24 mouse cellular contexts compared by ENCODE assay signal in the genomic region with DNA sequence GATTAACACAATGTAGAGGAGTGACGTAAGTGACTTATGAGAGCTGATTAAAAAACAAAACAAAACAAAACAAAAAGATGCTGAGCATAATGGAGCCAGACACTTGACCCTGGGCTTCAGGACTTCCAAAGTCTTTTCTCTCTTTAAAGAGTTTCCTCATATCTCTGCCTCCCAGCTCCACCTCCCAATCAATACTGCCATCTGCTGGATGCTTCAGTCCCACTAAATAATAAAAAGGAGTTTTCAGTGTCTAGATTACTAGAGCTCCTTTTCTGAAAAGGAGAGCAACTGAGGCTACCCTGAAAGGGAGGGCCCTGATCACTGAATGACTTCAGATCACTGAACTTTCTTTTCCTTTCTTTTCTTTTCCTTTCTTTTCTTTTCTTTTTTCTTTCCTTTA. TPM values are rescaled to one million over a fixed set of nuclear protein-coding genes. Genes with fewer than 3 reads are reported as not detected.
"Had no signal": no experiment of that assay in that cellular context is flagged by ENCODE, and none has a peak within 500 bp of the region (broad histone marks: within the 10 kb centered on the region; RNA-seq: fewer than 3 reads in every experiment).

No protein-coding gene starts in this region.

RNA-seq across cellular contexts. Expression of gene Pramel5, which starts 19.1 kb away (rescaled TPM):
- total RNA-seq: layer of hippocampus, adult 8-10 months; layer of hippocampus, postnatal 10 days; layer of hippocampus, postnatal 36 days; left cerebral cortex, adult 8-10 months; left cerebral cortex, postnatal 14 days; left cerebral cortex, postnatal 4 days; megakaryocyte-erythroid progenitor cell, adult 5-6 weeks; midbrain, postnatal 0 days had no signal
- polyA plus RNA-seq: intestine, embryonic 14.5 days; kidney, embryonic 15.5 days; large intestine, adult 2 months; limb, embryonic 12.5 days; limb, embryonic 15.5 days; liver, embryonic 11.5 days; liver, embryonic 14.5 days; liver, postnatal 0 days; lung, embryonic 14.5 days; lung, postnatal 0 days; midbrain, embryonic 11.5 days; midbrain, embryonic 14.5 days; midbrain, postnatal 0 days; neural tube, embryonic 11.5 days; neural tube, embryonic 14.5 days; stomach, embryonic 14.5 days; thymus, postnatal 0 days had no signal

RNA-seq across cellular contexts. Expression of gene Gm13128, which starts 30.6 kb away (rescaled TPM):
- total RNA-seq: layer of hippocampus, adult 8-10 months; layer of hippocampus, postnatal 10 days; layer of hippocampus, postnatal 36 days; left cerebral cortex, adult 8-10 months; left cerebral cortex, postnatal 14 days; left cerebral cortex, postnatal 4 days; megakaryocyte-erythroid progenitor cell, adult 5-6 weeks; midbrain, postnatal 0 days had no signal
- polyA plus RNA-seq: intestine, embryonic 14.5 days; kidney, embryonic 15.5 days; large intestine, adult 2 months; limb, embryonic 12.5 days; limb, embryonic 15.5 days; liver, embryonic 11.5 days; liver, embryonic 14.5 days; liver, postnatal 0 days; lung, embryonic 14.5 days; lung, postnatal 0 days; midbrain, embryonic 11.5 days; midbrain, embryonic 14.5 days; midbrain, postnatal 0 days; neural tube, embryonic 11.5 days; neural tube, embryonic 14.5 days; stomach, embryonic 14.5 days; thymus, postnatal 0 days had no signal

RNA-seq across cellular contexts. Expression of gene Gm13119, which starts 58.3 kb away (rescaled TPM):
- total RNA-seq: layer of hippocampus, adult 8-10 months; layer of hippocampus, postnatal 10 days; layer of hippocampus, postnatal 36 days; left cerebral cortex, adult 8-10 months; left cerebral cortex, postnatal 14 days; left cerebral cortex, postnatal 4 days; megakaryocyte-erythroid progenitor cell, adult 5-6 weeks; midbrain, postnatal 0 days had no signal
- polyA plus RNA-seq: intestine, embryonic 14.5 days; kidney, embryonic 15.5 days; large intestine, adult 2 months; limb, embryonic 12.5 days; limb, embryonic 15.5 days; liver, embryonic 11.5 days; liver, embryonic 14.5 days; liver, postnatal 0 days; lung, embryonic 14.5 days; lung, postnatal 0 days; midbrain, embryonic 11.5 days; midbrain, embryonic 14.5 days; midbrain, postnatal 0 days; neural tube, embryonic 11.5 days; neural tube, embryonic 14.5 days; stomach, embryonic 14.5 days; thymus, postnatal 0 days had no signal
